Mouse (Mus musculus): Measurements from ENCODE around the gene Fsip1.
"Not testable (repeated sequence)": the region's sequence is repeated elsewhere in the genome, so short reads cannot be mapped to it uniquely, and the experiment has no call there.

Fsip1 gene

DNA sequence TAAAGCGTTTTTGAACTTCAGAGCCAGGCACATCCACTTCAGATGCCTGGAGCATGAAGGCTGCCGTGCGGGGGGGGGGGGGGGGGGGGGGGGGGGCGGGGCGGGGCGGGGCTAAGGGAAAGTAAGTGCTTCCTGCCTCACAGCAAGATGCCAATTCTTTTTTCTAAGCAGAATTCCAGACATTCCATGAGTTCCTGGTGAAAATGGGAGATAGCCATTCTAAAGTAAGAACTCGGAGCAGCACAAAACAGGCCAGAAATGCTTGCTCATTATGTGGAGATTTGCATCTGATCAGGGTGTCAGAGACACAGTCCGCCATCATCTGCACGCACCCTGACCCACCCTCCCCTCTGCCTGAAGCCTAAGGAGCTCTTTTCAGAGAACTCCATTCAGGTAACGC is 77.3 kb downstream of the Fsip1 start:
- no peak for DNase-seq (ENCODE audit: low read depth, low spot score)

DNA sequence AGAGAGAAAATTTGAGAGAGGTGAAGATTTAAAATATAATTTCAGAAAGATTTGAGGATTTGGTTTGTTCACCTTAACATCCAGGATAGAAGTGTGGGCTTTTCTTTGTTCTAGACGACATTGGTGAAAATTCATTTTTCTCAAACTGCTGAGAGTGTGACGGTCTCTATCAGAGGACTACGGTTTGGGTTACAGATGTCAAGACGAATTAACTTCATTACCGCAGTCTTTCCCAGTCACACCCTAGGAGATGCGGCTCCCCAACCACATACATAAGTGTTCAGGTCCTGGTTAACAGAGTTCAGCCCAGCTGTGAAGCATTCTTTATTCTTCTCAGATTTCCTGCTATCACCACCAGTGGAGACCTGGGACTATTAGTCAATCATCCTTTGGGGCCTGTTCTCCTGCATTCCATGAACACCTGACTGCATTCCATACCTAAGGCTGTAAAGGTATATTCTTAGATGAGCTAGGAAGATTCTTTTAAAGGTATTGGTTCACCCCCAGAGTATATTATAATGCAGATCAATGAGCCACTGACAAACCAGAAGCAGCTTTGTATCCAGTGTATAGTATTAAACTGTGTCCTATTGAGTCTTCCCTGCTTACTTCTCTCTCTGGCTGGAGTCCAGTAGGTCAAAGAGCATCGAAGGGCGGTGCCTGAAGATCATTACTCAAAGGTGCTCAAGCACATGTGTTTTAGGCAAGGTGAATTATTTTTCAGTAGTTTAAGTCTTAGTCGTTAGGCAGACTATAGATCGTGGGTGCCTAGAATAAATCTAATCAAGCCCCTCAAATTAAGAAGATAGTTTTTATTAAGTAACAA is 82.0 kb downstream of the Fsip1 start:
- DNase-seq (ENCODE audit: low read depth, low spot score), result no peak

- no peak for DNase-seq (ENCODE audit: low read depth, low spot score)
Measured at GRCm38 (mm10) chr2:118168225-118168624, 88.5 kb downstream of the Fsip1 start.

DNA sequence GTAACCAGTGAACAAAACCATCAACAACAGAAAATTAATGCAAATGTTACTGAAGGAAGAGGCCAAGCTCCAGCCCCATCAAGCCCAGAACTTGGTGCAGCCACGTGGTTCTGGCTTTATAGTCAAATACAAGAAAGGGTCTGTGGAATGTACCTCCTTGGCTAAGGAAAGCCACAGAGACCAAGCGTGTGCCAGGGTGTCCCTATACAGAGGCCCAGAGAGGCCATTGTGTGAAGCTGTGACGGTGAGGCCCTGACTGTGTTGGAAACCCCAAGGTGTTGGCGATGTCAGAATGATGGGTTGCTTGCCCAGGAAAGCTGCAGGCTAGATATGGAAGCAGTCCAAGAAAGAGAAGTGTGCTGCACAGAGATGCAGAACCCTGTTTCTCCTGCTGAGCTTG is 89.0 kb downstream of the Fsip1 start:
- DNase-seq (ENCODE audit: low read depth, low spot score), result no peak

- DNase-seq (ENCODE audit: low read depth, low spot score), result no peak
Measured at GRCm38 (mm10) chr2:118165691-118166090, 91.1 kb downstream of the Fsip1 start.

GRCm38 (mm10) chr2:118164137-118164536 is 92.6 kb downstream of the Fsip1 start:
- DNase-seq (ENCODE audit: low read depth, low spot score), result no peak

GRCm38 (mm10) chr2:118162486-118162885 is 94.3 kb downstream of the Fsip1 start:
- DNase-seq (ENCODE audit: low read depth, low spot score), result no peak

GRCm38 (mm10) chr2:118160991-118161390 is 95.8 kb downstream of the Fsip1 start:
- no peak for DNase-seq (ENCODE audit: low read depth, low spot score)

- no peak for DNase-seq (ENCODE audit: low read depth, low spot score)
Measured at GRCm38 (mm10) chr2:118160547-118160946, 96.2 kb downstream of the Fsip1 start.

DNA sequence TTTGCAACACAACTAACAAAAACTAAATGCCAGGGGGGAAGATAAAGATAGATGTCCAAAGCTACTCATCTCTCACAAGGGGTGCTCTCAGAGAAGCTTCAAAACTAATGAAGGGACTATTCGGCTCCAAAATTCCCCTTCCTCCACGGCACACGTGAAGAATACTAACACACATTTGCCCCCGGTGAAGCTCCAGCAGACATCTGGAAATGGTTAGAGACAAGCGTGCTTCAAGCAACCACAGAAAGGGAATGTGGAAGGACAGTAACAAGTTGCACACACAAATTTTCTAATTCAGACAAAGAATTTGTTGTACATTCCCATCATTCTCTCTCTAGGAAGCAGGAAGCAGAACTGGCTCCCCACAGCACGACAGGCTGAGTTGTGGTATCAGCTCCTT is 97.6 kb downstream of the Fsip1 start:
- no peak for DNase-seq (ENCODE audit: low read depth, low spot score)

DNA sequence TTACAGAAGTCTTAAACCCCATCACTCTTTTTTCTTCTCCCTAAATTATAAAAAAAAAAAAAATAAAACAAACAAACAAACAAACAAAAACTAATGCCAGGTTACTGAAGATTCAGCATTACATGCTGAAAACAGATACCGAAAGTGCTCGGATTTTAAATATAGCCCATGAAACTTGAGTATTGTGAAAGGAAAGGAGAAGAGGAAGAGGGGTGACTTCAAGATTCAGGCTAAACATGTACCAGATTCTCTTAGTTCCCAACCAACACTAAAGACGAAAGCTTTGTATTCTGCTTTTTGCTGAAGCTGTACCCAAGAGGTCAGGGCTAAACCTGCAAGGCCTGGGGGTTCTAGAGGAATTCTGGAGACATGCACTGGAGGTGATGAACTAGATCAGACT is 98.7 kb downstream of the Fsip1 start:
- DNase-seq (ENCODE audit: low read depth, low spot score), result no peak

- peak; percentile 44 for DNase-seq (ENCODE audit: low read depth, low spot score)
Measured at GRCm38 (mm10) chr2:118149855-118150563, 106.8 kb downstream of the Fsip1 start.

DNA sequence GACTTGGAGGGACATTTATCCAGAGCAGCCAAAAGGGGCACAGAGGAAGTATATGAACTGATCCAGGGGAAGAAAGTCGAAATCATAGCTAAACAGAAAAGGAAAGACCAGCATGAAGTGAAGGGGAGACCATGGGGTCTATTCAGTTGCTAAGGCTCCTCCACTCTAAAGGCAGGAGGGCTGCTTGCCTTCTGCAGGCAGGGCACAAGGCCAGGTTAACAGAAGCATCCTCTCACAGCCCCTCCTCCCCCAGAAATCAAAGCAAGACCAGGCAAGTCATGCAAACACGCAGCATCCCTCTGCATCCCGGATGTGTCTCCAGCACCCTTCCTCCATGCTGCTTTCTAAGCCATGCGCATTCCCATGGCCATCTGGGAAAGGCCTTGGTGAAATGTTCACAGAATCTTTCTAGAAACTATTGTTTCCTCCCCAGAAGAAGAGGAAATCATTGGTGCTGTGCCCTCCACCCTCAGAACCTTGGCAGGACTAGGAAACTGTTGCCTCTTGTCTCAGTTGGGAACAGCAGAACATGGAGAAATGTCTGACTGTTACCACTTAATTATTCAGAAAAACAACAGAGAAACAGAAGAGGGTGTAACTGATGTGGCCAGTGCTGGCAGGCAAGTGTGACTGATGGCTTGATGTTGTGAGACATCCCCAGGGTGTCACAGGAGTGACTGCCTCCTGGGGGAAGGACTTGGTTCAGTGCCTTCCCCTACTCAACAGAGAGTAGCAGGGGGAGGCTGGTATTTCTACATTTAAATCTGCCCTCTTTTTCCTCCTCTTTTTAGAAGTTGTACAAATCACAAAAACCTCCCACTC is 108.2 kb downstream of the Fsip1 start:
- DNase-seq (ENCODE audit: low read depth, low spot score), result no peak

DNA sequence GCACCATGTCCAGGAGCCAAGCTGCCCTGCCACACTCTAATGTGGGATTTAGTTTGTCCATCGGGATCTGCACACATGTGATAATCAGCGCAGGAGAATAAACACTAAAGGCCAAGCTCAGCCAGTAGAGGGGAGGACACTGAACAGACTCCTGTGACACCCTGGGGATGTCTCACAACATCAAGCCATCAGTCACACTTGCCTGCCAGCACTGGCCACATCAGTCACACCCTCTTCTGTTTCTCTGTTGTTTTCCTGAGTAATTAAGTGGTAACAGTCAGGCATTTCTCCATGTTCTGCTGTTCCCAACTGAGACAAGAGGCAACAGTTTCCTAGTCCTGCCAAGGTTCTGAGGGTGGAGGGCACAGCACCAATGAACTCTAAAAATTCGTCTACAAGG is 109.0 kb downstream of the Fsip1 start:
- not testable (repeated sequence) for DNase-seq (ENCODE audit: low read depth, low spot score)

GRCm38 (mm10) chr2:118141651-118142050 is 115.1 kb downstream of the Fsip1 start:
- DNase-seq (ENCODE audit: low read depth, low spot score), result no peak

GRCm38 (mm10) chr2:118139261-118139660 is 117.5 kb downstream of the Fsip1 start:
- no peak for DNase-seq (ENCODE audit: low read depth, low spot score)

DNA sequence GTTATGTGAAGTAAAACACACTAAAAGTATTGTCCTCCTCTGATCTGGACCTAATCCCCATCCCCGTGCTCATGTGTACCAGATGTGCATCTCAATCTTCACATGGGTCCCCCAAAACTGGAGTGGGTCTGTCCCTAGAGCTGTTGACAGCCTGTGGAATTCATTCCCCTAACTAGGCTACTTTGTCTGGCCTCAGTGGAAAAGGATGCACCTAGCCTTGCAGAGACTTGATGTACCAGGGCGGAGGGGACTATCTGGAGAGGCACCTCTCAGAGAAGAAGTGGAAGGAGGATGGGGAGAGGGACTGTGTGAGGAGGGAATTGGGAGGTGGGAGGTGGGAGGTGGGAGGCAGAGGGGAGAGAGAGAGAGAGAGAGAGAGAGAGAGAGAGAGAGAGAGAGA is 119.0 kb downstream of the Fsip1 start:
- DNase-seq (ENCODE audit: low read depth, low spot score), result no peak

DNA sequence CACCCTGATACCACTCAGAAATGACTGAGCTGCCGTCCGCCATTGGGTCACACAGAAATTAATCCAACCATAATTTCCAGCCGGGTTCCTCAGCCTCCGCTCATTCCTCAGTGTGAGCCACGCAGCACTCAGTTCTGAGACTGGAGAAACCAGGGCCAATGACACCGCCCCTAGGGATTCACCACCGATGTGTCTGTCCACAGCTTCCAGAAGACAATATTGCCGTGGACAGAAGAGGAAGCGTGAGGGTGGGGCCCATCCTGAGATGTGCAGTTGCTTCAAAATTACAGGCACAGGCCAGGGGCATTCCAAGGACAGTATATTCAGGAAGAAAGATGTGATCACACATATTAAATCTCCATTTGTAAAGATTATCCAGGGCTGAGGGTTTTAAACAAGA is 119.7 kb downstream of the Fsip1 start:
- DNase-seq (ENCODE audit: low read depth, low spot score), result no peak

GRCm38 (mm10) chr2:118128313-118128712 is 128.5 kb downstream of the Fsip1 start:
- no peak for DNase-seq (ENCODE audit: low read depth, low spot score)

GRCm38 (mm10) chr2:118127516-118128288 is 129.1 kb downstream of the Fsip1 start:
- no peak for DNase-seq (ENCODE audit: low read depth, low spot score)

GRCm38 (mm10) chr2:118125943-118126470 is 130.8 kb downstream of the Fsip1 start:
- DNase-seq (ENCODE audit: low read depth, low spot score), result no peak
